Mouse (Mus musculus) splenic B cell, adult 2 months (primary cell): Measurements from ENCODE around the gene Mreg.

ENCODE experiments used
- DNase-seq: peaks from one replicate; pipeline ENCODE4 v3.0.0-alpha.2; 2011; ENCODE audit warnings: low read depth, low spot score
- H3K27me3 ChIP-seq: 2 replicates; pipeline ENCODE4 v1.6.1; 2012; ENCODE audit warnings: mild to moderate bottlenecking, low read length, moderate library complexity, mixed read lengths; ENCODE audit not compliant: control insufficient read depth, poor library complexity, insufficient read depth, severe bottlenecking
- H3K36me3 ChIP-seq: 2 replicates; pipeline ENCODE4 v1.6.1; 2012; ENCODE audit warnings: mild to moderate bottlenecking, low read length, moderate library complexity, mixed read lengths; ENCODE audit not compliant: control insufficient read depth, poor library complexity, insufficient read depth, severe bottlenecking

Gene Mreg

DNA sequence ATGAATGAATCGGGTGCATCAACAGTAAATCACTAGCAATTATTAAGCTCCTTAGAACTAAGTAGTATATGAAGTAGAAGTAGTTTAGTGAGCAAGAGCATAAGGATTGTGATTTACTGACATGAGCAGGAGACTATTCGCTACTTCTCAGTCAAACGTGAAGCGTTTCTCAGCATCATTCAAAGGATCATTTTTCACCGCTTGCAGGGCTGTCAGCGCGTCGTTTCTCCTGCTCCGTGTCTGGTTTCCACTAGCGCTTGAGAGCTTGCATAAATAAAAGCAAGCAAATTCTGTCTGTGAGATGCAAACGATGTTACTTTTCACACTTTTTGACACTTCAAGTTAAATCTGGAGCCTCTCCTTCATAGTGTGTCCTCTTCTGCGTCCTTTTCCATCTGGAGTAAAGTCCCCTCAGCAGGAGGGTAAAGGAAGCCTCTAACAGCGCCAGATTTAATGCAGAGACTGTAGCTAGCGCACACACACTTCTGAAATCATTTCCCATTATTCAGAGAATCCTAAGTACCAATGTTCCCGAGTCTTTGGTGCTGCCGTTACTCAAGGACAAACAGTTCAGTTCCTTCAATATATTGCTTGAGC lies 23.9 kb downstream of the Mreg start:
- no peaks in the 10 kb centered on the region for H3K36me3 ChIP-seq
- no peak for DNase-seq
- H3K27me3 ChIP-seq, result no peaks in the 10 kb centered on the region

DNA sequence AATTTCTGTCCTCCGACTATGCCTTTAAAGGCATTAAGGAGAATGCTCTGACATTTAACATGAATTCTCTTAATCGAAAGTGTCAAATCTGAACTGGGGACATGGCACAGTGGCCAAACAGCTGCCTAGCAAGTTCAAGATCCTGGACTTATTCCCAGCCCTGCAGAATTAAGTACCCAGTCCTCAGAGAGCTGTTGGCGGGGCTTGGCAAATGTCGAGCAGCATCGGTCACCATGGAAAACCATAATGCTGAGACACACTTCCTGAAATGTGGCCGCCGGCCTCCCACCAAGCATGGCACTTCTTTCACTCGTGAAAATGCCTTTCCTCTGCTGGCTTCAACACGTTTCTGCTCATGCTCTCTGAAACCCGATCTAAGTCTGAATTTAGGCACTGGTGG lies 24.6 kb downstream of the Mreg start:
- Histone ChIP-seq H3K36me3 (no peaks in the 10 kb centered on the region), H3K27me3 (no peaks in the 10 kb centered on the region)
- DNase-seq, result no peak

DNA sequence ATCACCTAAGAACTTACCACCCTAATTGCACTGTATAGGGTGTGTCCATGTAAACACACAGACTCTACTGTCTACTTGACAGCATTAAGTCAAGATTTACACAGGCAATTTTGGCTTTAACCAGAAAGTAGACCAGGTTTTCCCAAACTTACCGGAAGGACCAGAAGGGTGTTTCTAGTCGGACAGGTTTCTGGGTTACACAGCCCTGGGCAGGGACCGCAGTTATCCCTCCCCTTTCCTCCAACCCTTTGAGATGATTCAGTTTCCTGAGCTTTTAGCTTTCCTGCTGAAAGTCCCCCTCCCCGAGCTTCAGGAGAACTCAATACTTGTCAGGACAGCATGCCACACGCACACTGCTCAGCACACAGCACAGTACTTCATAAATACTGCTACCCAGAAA lies 26.0 kb downstream of the Mreg start:
- DNase-seq, result no peak
- Histone ChIP-seq H3K36me3 (no peaks in the 10 kb centered on the region), H3K27me3 (no peaks in the 10 kb centered on the region)

DNA sequence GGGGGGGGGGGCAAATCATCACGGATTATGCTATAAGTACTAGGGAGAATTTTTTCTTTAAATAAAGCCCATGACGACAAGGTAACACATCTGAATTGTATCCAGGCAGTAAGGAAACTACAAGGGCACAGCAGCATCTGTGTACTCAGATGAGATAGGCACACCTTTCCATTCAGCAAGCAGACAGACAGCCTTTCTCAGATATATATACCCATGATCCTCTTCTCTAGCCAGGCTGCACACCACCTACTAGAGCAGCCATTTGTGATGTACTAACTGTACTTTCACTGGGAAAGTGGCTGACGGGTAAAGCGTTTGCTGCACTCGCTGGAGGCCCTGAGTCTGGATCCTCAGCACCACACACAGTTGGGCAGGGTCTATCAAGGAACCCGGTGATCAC lies 28.6 kb downstream of the Mreg start:
- H3K36me3 ChIP-seq, result no peaks in the 10 kb centered on the region
- H3K27me3 ChIP-seq, result no peaks in the 10 kb centered on the region
- no peak for DNase-seq

DNA sequence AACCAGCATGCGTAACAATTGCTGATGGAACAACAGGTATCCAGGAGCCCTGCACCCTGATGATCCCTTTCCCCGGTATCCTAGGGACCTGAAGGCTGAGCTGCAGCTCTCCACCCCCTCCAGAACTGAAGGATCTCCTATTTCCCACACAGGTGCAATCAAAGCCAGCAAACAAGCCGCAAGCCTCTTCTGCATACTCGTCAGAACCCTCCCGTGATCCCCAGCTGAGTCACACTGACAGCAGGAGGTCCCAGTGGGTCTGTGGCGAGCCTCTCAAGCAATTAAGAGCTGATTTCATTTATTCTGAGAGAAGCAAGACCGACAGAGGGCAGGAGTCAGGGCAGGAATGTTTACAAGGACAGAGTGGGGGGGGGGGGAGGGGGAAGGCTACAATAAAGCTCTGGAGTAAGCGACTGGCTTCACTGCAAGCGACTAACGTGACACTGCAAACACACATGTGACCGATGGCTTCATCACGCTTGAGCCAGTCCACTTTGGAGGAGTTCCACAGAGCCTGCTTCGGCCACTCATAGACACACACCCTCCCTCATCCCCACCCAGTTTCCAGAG lies 29.1 kb downstream of the Mreg start:
- Histone ChIP-seq H3K36me3 (no peaks in the 10 kb centered on the region), H3K27me3 (no peaks in the 10 kb centered on the region)
- DNase-seq, result no peak

DNA sequence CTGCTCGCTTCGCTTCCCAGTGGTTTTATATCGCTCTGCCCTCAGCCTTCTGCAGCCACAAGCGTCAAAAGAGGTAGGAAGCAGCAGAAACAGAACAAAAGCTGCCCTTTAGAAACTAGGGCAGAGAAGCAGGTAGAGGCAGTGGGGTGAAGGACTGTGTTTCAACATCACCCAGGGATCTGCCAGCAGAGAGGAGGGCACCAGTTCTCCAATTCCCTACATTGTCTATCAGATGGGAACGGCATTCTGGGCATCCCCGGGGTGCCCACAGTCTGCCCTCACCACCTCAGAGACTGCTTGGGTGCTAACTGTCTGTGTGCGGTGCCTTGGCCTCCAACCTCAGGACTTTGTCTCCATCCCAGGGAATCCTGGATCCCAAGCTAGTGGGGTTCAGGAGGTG lies 32.2 kb downstream of the Mreg start:
- DNase-seq, result no peak
- H3K36me3 ChIP-seq, result no peaks in the 10 kb centered on the region
- no peaks in the 10 kb centered on the region for H3K27me3 ChIP-seq

DNA sequence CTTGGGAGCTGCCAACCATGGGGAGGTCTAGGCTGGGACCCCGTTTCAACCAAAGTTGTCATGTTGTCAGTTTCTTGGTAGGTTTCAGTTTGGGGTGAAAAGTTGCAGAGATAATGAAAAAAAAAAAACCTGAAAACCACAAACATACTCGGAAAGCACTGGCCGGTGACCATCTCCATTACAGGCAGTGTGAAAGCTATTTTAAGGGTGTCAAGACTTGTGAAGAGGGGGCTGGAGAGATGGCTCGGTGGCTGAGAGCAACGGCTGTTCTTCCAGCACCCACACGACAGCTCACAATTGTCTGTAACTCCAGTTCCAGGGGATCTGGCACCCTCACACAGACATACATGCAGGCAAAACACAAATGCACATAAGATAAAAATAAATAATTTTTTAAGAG lies 35.9 kb downstream of the Mreg start:
- Histone ChIP-seq H3K27me3 (no peaks in the 10 kb centered on the region), H3K36me3 (no peaks in the 10 kb centered on the region)
- no peak for DNase-seq

DNA sequence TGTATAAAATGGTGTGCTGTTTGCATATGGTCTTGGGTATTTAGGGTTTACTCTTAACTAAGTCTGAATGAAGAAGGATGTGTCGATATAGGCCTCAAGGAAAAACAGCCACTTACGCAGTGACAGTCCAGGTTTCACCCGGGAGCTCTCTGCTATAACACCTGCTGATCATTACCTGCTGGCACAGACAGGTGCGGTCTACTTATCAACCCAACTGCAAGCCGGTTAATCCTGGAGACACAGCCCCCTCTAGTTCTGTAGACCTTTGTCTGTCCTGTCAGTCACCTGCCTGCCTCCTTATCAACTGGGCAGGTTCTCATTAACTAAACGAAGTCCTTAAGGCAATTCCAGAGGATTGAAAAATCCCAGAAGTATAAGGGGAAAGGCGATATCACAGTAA lies 37.9 kb downstream of the Mreg start:
- DNase-seq, result no peak
- Histone ChIP-seq H3K36me3 (no peaks in the 10 kb centered on the region), H3K27me3 (no peaks in the 10 kb centered on the region)

DNA sequence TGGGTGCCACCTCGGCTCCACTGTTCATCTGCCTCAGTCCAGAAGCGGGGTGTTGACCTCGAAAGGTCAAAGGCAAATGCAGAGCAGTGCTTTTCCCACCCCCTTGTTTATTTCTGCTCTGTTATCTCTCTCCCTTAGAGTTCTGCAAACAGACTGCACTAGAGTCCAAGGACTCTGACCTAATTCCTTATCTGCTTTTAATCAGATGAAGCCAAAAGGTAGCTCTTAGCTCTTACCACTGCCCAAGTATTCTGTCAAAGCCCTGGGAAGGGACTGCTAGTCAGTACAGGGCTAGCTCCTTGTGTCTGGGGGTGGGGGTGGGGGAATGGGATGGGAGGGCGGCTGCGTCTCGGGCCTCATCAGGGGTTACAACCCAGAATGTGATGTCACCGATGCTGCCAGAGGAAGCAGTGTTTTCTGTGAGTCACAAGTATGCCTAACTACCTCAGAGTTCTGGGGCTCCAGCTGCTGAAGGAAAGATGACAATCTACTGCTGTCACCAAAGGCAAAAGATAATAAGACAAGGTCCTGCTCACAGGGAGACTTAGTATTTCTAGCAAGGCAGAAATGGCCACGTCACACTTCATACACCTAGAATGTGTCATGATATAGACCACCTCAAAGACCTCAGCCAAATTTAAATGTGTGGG lies 38.6 kb downstream of the Mreg start:
- Histone ChIP-seq H3K27me3 (no peaks in the 10 kb centered on the region), H3K36me3 (no peaks in the 10 kb centered on the region)
- no peak for DNase-seq

DNA sequence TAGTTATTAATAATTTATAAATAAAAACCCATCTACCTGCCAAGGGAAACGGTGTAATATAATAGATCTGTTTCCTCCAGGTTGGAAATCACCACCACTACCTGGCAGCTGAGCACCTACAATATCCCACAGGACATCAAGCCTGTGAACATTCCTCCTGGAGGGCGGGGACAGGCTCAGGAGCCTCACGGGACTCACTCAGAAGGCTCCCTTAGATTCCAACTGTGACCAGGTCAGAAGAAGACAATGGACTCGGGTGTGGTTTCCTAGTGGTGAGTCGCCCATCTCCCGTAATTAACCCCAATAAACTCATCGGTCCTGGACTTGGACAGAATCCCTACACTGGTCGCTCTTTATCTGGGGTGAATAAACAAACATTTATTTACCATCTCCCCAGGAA lies 39.3 kb downstream of the Mreg start:
- Histone ChIP-seq H3K27me3 (no peaks in the 10 kb centered on the region), H3K36me3 (no peaks in the 10 kb centered on the region)
- no peak for DNase-seq

DNA sequence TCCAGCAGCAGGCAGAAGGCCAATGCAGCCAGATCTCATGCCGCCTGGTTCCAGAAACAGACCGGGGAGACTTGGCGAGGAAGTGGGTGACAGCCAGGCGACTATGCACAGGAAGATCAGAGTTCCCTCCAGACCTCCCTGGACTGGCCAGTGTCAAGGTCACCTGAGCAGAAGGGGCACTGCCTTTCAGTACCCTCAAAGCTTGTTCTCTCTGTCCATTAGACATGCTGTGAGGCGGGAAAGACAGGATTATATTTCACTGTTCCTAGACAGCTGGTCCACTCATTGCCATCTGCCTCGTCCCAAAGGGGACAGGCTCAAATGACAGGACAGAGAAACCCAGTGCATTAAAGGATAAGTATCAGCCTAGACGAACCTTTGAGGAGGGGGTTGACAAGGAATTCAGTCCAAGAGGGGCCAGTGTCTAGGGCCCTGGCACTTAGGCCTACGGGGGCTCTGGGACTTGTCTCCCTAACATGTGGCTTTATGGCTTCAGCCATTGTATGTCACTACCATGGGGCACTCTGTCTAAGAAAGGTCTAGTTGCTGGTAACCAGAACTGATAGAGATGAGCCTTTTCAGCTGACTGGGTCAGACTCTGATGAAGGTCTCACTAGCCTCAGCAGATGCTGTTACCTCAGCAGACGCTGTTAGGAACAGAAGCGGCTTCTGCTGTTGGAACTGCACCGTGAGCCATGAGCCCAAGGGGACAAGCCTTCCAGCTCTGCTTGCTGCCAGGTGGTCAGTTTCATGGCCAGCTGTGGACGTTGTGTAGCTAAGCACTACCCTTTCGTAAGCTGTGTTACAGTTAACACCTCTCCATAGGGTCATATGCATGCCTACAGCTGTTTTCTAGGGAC lies 40.9 kb downstream of the Mreg start:
- DNase-seq, result no peak
- H3K36me3 ChIP-seq, result no peaks in the 10 kb centered on the region
- H3K27me3 ChIP-seq, result no peaks in the 10 kb centered on the region

DNA sequence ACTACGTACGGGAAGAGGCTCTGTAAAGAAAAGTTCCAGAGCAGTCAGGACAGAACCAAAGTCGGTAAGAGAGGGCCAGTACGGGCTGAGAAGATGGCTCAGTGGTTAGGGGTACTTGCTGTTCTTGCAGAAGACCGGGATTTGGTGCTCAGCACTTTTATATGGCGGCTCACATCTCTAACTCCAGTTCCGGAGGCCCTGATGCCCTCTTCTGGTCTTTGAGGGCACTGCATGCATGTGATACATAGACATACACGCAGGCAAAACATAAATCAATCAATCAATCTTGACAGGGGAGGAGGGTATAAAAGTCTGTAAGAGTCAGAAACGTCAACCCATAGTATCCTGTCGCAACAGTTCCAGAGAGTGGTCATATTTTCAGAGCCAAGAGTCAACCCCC lies 45.1 kb downstream of the Mreg start:
- H3K27me3 ChIP-seq, result no peaks in the 10 kb centered on the region

DNA sequence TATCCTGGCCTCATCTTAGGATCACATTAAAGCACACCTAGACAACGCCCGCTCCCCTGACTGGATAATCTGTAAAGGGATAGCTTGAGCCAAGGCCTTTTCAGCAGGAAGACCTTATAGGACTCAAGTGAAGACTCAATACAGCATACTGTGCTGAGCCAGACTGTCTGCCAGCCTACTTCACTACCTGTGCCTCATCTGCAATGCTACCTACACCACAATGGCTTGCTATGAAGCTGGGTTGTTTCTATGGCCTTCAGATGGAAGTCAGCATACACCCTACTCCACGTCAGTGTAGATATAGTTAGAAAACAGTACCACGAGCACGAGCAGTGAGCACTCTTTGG lies 45.7 kb downstream of the Mreg start:
- no peak for DNase-seq
- H3K27me3 ChIP-seq, result no peaks in the 10 kb centered on the region
- H3K36me3 ChIP-seq, result no peaks in the 10 kb centered on the region

More for the DNA sequence above, 45.1 kb downstream of the Mreg start:
- H3K36me3 ChIP-seq, result no peaks in the 10 kb centered on the region
- DNase-seq, result no peak

DNA sequence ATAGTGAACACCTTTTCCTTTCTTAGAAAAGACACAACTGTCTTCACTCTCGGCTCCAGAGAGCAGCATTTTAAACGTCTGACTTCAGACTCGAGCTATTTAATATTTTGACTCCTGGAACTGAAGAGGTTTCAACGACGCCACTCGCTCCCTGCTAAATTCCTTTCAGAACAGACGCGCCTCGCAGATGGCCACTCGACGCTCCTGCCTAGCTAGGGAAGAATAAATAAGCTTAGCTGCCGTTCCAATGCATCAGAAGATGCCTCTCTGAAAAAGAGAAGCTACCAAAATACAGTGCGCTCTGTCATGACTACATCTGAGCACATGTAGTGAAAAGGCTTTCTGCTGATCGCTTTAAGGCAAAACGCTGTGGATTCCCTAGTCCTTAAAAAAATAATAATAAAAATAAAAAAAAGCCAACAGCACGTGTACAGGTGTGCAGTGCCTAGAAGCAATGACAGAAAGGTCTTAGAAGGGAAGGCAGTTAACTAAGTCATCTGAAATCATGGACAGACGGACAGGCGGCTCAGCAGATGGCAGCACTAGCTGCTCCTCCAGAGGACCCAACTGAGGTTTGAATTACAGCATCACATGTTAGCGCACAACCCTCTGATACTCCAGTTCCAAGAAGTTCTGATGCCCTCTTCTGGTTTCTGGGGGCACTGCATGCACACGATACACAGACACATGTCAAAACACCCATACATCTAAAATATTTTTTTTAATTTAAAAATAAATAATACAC lies 46.2 kb downstream of the Mreg start:
- Histone ChIP-seq H3K36me3 (no peaks in the 10 kb centered on the region), H3K27me3 (no peaks in the 10 kb centered on the region)
- peak; percentile 7 for DNase-seq

DNA sequence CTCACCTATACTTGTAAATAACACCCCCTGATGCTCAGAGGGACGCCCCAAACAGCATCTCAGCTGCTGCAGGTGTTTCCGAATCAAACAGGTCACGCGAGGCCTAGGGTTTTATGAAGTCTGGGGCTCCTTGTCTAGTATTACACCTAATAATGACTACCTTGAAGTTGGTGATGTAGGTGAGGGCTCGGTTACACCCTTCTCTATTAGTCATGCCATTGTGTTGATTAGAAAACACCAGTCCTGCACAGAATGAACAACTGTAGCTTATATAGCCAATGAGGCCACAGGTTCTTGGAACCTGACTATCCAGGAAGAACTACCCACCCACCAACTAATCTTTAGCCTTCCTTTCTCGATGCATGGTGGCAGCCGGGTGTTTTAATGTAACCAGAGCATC lies 51.8 kb downstream of the Mreg start:
- Histone ChIP-seq H3K36me3 (no peaks in the 10 kb centered on the region), H3K27me3 (no peaks in the 10 kb centered on the region)
- DNase-seq, result no peak
